ENCODE assay signal across 11 mouse cellular contexts in genomic region chr11:103534973-103535372, GRCm38 (mm10). TPM values are rescaled to one million over a fixed set of nuclear protein-coding genes. Genes with fewer than 3 reads are reported as not detected.
"Had no signal": no experiment of that assay in that cellular context is flagged by ENCODE, and none has a peak within 500 bp of the region (broad histone marks: within the 10 kb centered on the region; RNA-seq: fewer than 3 reads in every experiment).

No protein-coding gene starts in this region.

RNA-seq across cellular contexts. Expression of gene Lrrc37a, which starts 30.6 kb away (rescaled TPM):
- polyA plus RNA-seq: neural tube, embryonic 13.5 days; neural tube, embryonic 14.5 days; neural tube, embryonic 15.5 days; small intestine, adult 2 months; spleen, adult 2 months; stomach, embryonic 14.5 days; stomach, embryonic 15.5 days; stomach, embryonic 16.5 days; stomach, postnatal 0 days; thymus, postnatal 0 days; urinary bladder, adult 2 months had no signal
